Mouse (Mus musculus): Measurements from ENCODE around the gene Olfr557. TPM values are rescaled to one million over a fixed set of nuclear protein-coding genes. Genes with fewer than 3 reads are reported as not detected.

The Olfr557 gene
- polyA plus RNA-seq, 1 experiment = not detected

DNA sequence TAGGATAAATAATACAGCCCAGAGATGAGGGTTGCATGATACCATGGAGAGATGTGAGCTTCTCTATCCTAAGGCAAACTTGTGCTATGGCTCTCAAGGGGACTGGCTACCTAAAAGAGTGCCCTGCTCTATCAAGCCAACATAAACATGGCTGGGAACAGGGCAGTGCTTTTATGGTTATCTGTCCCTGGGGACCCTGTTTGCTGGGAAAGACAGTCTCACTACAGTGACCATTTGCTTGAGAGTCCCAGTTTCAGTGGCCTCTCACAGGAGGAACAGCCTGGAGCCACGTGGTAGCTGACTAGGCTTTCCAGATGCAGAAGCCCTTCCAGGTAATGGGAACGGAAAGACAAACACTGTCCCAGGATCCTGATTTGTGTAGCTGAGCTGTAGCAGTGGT is 42.0 kb downstream of the Olfr557 start:
- Histone ChIP-seq H3K27me3 (ENCODE audit: control insufficient read depth, insufficient read depth, low read length) (no peaks in the 10 kb centered on the region), H3K27ac (ENCODE audit: control insufficient read depth, insufficient read depth, low read length) (no peak overlapping the region), H3K36me3 (ENCODE audit: control insufficient read depth, insufficient read depth, low read length) (no peaks in the 10 kb centered on the region), H3K4me3 (ENCODE audit: control insufficient read depth, insufficient read depth, low read length) (no peak overlapping the region), H3K4me1 (replicated peaks; ENCODE audit: control insufficient read depth, insufficient read depth, low read length) (no peaks in the 10 kb centered on the region)
- TF ChIP-seq POLR2A (IDR thresholded peaks at IDR 0.05; ENCODE audit: control insufficient read depth, extremely low read depth, insufficient read depth, low read length, poor library complexity) (no peak), CTCF (IDR thresholded peaks at IDR 0.05; ENCODE audit: borderline replicate concordance, control insufficient read depth, extremely low read depth, insufficient read depth, low read length, poor library complexity) (no peak)
- DNase-seq = no peak
- WGBS = 72% methylated on average over 2 of the region's 2 CpGs

Other genes with a start within 250 kb of the Olfr557 start
- gene Olfr543, start 214.2 kb upstream of the Olfr557 start, polyA plus RNA-seq (2012; rRNA removed) = not detected in 2 replicates
- gene Olfr544, start 207.6 kb upstream of the Olfr557 start, polyA plus RNA-seq (2012; rRNA removed) = not detected in 2 replicates
- gene Olfr545, start 196.3 kb upstream of the Olfr557 start, polyA plus RNA-seq (2012; rRNA removed) = not detected in 2 replicates
- not detected in 2 replicates for gene Olfr547, start 161.2 kb upstream of the Olfr557 start, polyA plus RNA-seq (2012; rRNA removed)
- not detected in 2 replicates for gene Olfr548-ps1, start 155.0 kb upstream of the Olfr557 start, polyA plus RNA-seq (2012; rRNA removed)
- not detected in 2 replicates for gene Olfr549, start 146.0 kb upstream of the Olfr557 start, polyA plus RNA-seq (2012; rRNA removed)
- gene Trim21, start 130.4 kb upstream of the Olfr557 start, polyA plus RNA-seq (2012; rRNA removed) = 20.4 and 23.6 TPM in 2 replicates
- 0.13 TPM in 1 of 2 replicates, not detected in the other for gene Olfr550, start 124.5 kb upstream of the Olfr557 start, polyA plus RNA-seq (2012; rRNA removed)
- gene Olfr551, start 104.0 kb upstream of the Olfr557 start, polyA plus RNA-seq (2012; rRNA removed) = not detected in 2 replicates
- not detected in 2 replicates for gene Olfr552, start 98.1 kb upstream of the Olfr557 start, polyA plus RNA-seq (2012; rRNA removed)
- gene Olfr553, start 77.7 kb upstream of the Olfr557 start, polyA plus RNA-seq (2012; rRNA removed) = not detected in 2 replicates
- not detected in 2 replicates for gene Olfr554, start 57.5 kb upstream of the Olfr557 start, polyA plus RNA-seq (2012; rRNA removed)
- not detected in 2 replicates for gene Olfr555, start 37.1 kb upstream of the Olfr557 start, polyA plus RNA-seq (2012; rRNA removed)
- gene Olfr556, start 31.0 kb upstream of the Olfr557 start, polyA plus RNA-seq (2012; rRNA removed) = not detected in 2 replicates
- gene Trim68, start 8.6 kb upstream of the Olfr557 start, polyA plus RNA-seq (2012; rRNA removed) = 14.0 and 16.3 TPM in 2 replicates
- 0.11 and 0.49 TPM in 2 replicates for gene Olfr558, start 6.3 kb downstream of the Olfr557 start, polyA plus RNA-seq (2012; rRNA removed)
- gene Olfr33, start 23.2 kb downstream of the Olfr557 start, polyA plus RNA-seq (2012; rRNA removed) = not detected in 2 replicates
- gene Olfr559, start 31.6 kb downstream of the Olfr557 start, polyA plus RNA-seq (2012; rRNA removed) = not detected in 2 replicates
- not detected in 2 replicates for gene Olfr560, start 63.5 kb downstream of the Olfr557 start, polyA plus RNA-seq (2012; rRNA removed)
- gene Olfr78, start 63.6 kb downstream of the Olfr557 start, polyA plus RNA-seq (2012; rRNA removed) = 0.29 and 0.32 TPM in 2 replicates
- not detected in 2 replicates for gene Olfr561, start 75.3 kb downstream of the Olfr557 start, polyA plus RNA-seq (2012; rRNA removed)
- not detected in 2 replicates for gene Olfr564, start 107.6 kb downstream of the Olfr557 start, polyA plus RNA-seq (2012; rRNA removed)
- not detected in 2 replicates for gene Olfr566, start 162.9 kb downstream of the Olfr557 start, polyA plus RNA-seq (2012; rRNA removed)
- gene Olfr568, start 181.2 kb downstream of the Olfr557 start, polyA plus RNA-seq (2012; rRNA removed) = not detected in 2 replicates
- not detected in 2 replicates for gene Olfr569, start 195.0 kb downstream of the Olfr557 start, polyA plus RNA-seq (2012; rRNA removed)
- not detected in 2 replicates for gene Olfr570, start 198.7 kb downstream of the Olfr557 start, polyA plus RNA-seq (2012; rRNA removed)
- not detected in 2 replicates for gene Olfr571, start 221.6 kb downstream of the Olfr557 start, polyA plus RNA-seq (2012; rRNA removed)
- not detected in 2 replicates for gene Olfr572, start 228.5 kb downstream of the Olfr557 start, polyA plus RNA-seq (2012; rRNA removed)
- not detected in 2 replicates for gene Olfr573-ps1, start 246.7 kb downstream of the Olfr557 start, polyA plus RNA-seq (2012; rRNA removed)

Measured in thymus, adult 2 months (tissue).